Mouse (Mus musculus) erythroblast, adult 5-6 weeks (primary cell): ENCODE measurements around the gene Rock2. TPM values are rescaled to one million over a fixed set of nuclear protein-coding genes. Genes with fewer than 3 reads are reported as not detected.

Source experiments
- ATAC-seq: replicated peaks from 2 replicates; pipeline ENCODE4 v1.8.0; 2016; ENCODE audit warnings: moderate number of reproducible peaks, mild to moderate bottlenecking, moderate TSS enrichment, inconsistent platforms; ENCODE audit not compliant: poor library complexity, low FRiP score, severe bottlenecking
- total RNA-seq, 2 experiments: library from RNA; stranded (forward) in 1 of 2; stranded (reverse) in 1 of 2; fragments of 150-400 nt in 1 of 2; fragments of 200-764, 138-1000 nt in 1 of 2; gene quantifications; 2 replicates each; pipeline versions ENCODE4 v1.2.3 to v1.2.4; 2015 to 2017; ENCODE audit warnings: low replicate concordance in 2 of 2

Gene Rock2
- total RNA-seq, 2 experiments from 2014 or later: 21.9 to 24.2 TPM

GRCm38 (mm10) chr12:16870405-16871068, 24.2 kb upstream of the Rock2 start:
- ATAC-seq: no peak

DNA sequence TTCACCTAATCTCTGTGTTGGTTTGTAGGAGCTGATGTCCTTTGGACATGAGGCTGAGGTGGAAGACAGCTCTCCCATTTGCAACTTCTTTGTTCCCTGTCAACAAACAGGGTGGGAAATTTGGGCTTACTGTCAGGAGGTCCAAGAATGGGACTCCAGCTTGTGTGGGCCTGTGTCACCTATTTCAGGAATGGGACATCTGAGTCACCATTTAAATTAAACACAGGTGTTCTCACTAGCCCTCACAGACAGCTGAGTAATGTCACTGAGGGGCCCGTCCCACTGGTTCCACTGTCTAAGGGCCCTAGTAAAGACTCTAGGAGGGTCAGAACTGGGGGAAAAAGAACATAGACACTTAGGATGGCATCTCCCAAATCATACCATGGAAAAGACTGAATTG, 22.7 kb upstream of the Rock2 start:
- ATAC-seq: no peak

- no peak for ATAC-seq
Measured at GRCm38 (mm10) chr12:16872926-16873464, 21.7 kb upstream of the Rock2 start.

- no peak for ATAC-seq
Measured at GRCm38 (mm10) chr12:16873549-16873948, 21.1 kb upstream of the Rock2 start.

DNA sequence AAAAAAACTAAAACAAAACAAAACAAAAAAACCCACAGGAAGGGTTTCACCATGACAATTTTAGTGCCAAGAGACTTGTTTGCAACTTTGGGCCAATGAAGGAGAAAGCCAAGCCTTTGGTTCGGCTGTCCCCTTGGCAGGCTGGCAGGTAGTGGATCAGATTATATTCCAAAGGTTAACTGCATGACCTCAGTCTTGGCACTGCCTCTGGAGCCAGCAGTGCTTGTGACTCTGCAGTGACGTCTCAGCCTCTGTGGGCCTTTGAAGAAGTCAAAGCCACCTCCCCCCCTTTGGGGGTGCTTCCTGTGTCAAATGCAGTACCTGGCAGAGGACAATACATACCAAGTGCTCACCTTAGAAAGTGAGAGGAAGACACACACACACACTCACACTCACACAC, 20.6 kb upstream of the Rock2 start:
- no peak for ATAC-seq

GRCm38 (mm10) chr12:16875269-16875668, 19.4 kb upstream of the Rock2 start:
- ATAC-seq: no peak

DNA sequence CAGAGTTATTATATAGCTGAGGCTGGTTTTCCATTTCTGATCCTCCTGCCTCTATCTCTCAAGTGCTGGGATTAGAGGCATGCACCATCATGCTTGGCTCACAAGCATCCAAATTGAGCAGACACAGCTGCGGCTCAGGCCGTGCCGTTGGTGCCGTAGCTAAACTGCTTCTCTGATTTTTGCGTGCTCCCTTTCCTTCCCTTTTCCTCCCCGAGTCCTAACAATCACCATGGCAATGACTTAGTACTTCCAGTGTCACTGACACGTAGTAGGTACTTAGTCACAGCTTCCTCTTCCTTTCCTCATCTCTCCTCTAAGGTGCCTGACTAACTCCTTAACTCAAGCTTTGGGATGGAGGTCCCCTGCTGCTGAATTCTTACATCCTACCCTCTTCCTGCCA, 19.0 kb upstream of the Rock2 start:
- ATAC-seq: no peak

DNA sequence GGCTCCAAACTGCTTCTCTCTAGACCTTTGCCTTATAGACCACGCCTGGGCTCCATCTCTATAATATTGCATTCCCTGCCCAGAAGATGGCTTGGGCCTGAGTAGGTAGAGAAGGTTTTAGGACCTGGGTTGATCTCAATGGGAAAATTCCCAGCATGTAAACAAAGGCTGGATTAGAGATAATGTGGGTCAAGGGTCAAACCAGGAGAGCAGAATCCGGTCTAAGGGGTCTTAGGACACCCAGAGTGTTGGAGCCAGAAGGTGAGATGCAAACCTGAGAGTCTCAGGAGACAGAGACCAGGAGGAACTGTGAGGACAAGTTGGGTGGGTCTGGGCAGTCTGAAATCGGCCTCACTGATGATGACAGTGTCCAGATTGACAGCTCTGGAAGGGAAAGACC, 18.0 kb upstream of the Rock2 start:
- no peak for ATAC-seq

DNA sequence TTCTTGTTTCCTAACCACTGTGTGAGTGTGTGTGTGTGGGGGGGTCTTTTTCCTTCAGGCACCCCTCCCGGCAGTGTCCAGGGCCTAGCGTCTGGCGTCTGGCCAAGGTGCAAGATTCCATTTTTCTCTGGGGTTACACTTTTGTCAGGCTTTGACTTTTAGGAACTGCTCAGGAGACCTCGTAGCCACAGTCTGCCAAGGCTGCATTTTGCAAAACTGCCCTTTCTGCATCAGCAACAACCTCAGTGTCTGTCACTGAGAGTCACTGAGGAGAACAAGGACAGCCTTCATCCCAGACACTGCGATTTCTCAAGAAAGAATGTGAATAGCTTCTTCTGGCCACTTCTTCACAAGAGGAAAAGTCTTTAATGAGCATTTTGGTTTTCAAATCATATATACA, 17.6 kb upstream of the Rock2 start:
- no peak for ATAC-seq

DNA sequence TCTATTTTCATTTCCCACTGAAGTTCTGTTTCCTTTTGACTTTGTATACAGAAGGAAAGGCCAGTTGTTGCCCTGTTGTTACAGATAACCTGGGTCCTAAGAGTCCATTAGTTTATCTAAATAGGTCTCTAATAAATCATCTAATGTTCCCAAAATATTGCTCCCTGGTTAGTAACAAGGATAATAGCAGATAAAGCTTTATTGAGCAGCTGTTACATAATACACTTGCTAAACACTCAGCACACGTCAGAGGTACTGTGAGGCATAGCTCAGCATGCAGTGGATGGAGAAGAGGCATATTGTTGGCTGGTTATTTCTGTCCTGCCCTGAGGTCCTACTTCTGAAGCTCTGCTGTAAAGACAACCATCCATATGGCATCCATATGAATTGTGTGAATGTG, 17.0 kb upstream of the Rock2 start:
- no peak for ATAC-seq

DNA sequence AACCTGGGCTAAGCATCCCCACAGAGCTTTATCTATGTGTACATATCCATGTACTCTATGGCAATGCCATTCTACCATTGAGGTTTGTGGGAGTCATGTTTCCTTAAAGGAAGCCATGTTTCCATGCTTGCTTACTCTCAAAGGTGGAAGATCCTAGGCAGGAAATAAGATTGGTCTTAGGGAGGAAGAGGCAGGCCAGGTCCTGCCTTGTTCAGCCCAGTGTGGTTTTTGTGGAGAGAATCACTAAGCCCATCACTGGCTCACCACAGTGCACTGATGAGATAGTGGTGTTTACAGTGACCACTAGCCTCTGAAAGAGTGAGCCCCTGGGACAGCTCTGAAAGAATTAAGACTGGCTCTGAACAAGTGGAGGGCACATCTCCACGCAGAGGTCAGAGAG, 15.3 kb upstream of the Rock2 start:
- no peak for ATAC-seq

- ATAC-seq: no peak
Measured at GRCm38 (mm10) chr12:16880077-16880476, 14.6 kb upstream of the Rock2 start.

GRCm38 (mm10) chr12:16882442-16882841, 12.3 kb upstream of the Rock2 start:
- ATAC-seq: no peak

DNA sequence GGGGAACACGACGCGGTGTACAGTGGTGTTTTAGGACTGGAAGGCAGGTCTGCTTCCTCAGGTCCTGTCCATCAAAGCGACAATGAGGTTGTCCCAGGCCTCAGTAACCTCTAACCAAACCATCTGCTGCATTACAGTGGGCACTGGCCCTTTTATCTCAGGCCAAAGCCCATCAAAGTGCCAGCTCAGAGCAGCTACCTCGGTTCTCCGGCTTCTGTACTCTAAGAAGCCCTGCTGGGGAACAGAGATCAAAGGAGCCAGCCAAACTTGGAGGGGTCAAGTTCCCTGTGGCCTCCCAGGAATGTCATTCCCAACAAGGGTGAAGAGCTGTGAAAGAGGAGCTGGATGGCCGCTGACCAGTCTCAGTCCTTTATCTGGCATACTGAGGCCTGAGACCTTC, 11.6 kb upstream of the Rock2 start:
- no peak for ATAC-seq

DNA sequence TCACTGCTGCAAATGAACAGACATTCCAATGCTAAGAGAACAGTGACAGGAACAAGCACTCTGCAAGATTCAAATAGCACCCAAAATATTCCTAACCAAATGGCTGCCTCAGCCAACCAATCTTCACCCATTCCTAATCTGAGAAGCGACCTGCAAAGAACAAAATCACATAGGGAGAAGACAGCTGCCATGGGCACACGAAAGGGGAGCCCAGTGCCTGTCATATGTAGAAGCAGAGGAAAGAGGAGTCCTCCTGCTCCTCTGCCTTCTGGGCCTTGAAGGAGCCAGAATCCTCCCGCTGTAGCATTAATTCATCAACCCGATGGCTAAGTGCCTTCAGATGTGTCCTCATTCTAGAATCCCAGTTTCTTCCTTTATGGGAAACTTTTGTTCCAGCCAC, 10.2 kb upstream of the Rock2 start:
- ATAC-seq: no peak

GRCm38 (mm10) chr12:16886354-16886753, 8.3 kb upstream of the Rock2 start:
- ATAC-seq: no peak

GRCm38 (mm10) chr12:16893039-16893438, 1.7 kb upstream of the Rock2 start:
- ATAC-seq: no peak

GRCm38 (mm10) chr12:16893656-16894395, 869 bp upstream of the Rock2 start:
- no peak for ATAC-seq

GRCm38 (mm10) chr12:16895221-16895928, 680 bp downstream of the Rock2 start:
- ATAC-seq: peak; percentile 44

GRCm38 (mm10) chr12:16896073-16896789, 1.5 kb downstream of the Rock2 start:
- ATAC-seq: no peak
